In genomic region chr9:43729450-43730266, GRCm38 (mm10) we compare ENCODE assay signal across 8 mouse cellular contexts. TPM values are rescaled to one million over a fixed set of nuclear protein-coding genes. Genes with fewer than 3 reads are reported as not detected.
DNase-seq lines count a peak whose midpoint lies in the region; ATAC-seq and TF ChIP-seq lines count a peak whose summit lies in the region.

No protein-coding gene starts in this region.

- peaks cover 8% of the 10 kb centered on the region; the same call in 1 of the 2 replicates for H3K27me3 ChIP-seq in forebrain, embryonic 12.5 days
- no peaks in the 10 kb centered on the region for H3K27me3 ChIP-seq in forebrain, postnatal 0 days (ENCODE audit: insufficient read depth, low read length)
- H3K27me3 ChIP-seq in neural tube, embryonic 12.5 days (replicated peaks), result peaks cover 4% of the 10 kb centered on the region; the same call in 1 of the 2 replicates
- H3K27me3 ChIP-seq in small intestine, adult 2 months (ENCODE audit: control insufficient read depth, insufficient read depth, low read length), result no peaks in the 10 kb centered on the region

- H3K4me3 ChIP-seq in forebrain, embryonic 12.5 days (replicated peaks), result no peak overlapping the region
- H3K4me3 ChIP-seq in forebrain, postnatal 0 days (ENCODE audit: low read depth, low read length), result no peak overlapping the region
- H3K4me3 ChIP-seq in neural tube, embryonic 12.5 days, result no peak overlapping the region
- H3K4me3 ChIP-seq in small intestine, adult 2 months (ENCODE audit: low read depth, low read length), result no peak overlapping the region

- H3K9me3 ChIP-seq in forebrain, embryonic 12.5 days, result no peaks in the 10 kb centered on the region
- H3K9me3 ChIP-seq in forebrain, postnatal 0 days (ENCODE audit: low read length), result no peaks in the 10 kb centered on the region
- no peaks in the 10 kb centered on the region for H3K9me3 ChIP-seq in neural tube, embryonic 12.5 days

- no peak overlapping the region; the same call in 1 of the 2 replicates for H3K27ac ChIP-seq in forebrain, embryonic 12.5 days
- H3K27ac ChIP-seq in forebrain, postnatal 0 days (ENCODE audit: low read depth, low read length), result no peak overlapping the region
- H3K27ac ChIP-seq in neural tube, embryonic 12.5 days, result no peak overlapping the region
- H3K27ac ChIP-seq in small intestine, adult 2 months (ENCODE audit: insufficient read depth, low read depth, low read length), result peak overlapping the region; percentile 23; the same call in 1 of the 2 replicates

- 0 out of 2 replicates have a peak overlapping the region, but pooled peaks have one; percentile 5 for H3K9ac ChIP-seq in forebrain, embryonic 12.5 days
- no peak overlapping the region for H3K9ac ChIP-seq in forebrain, postnatal 0 days
- no peak overlapping the region for H3K9ac ChIP-seq in neural tube, embryonic 12.5 days

- WGBS in forebrain, embryonic 12.5 days, result 17% methylated on average over 10 of the region's 10 CpGs
- WGBS in forebrain, postnatal 0 days, result 18% methylated on average over 10 of the region's 10 CpGs
- 13% methylated on average over 10 of the region's 10 CpGs for WGBS in neural tube, embryonic 12.5 days
- 9% methylated on average over 10 of the region's 10 CpGs for WGBS in small intestine, adult 2 months

- H3K36me3 ChIP-seq in forebrain, embryonic 12.5 days (replicated peaks), result no peaks in the 10 kb centered on the region
- H3K36me3 ChIP-seq in forebrain, postnatal 0 days (ENCODE audit: insufficient read depth), result no peaks in the 10 kb centered on the region
- no peaks in the 10 kb centered on the region for H3K36me3 ChIP-seq in neural tube, embryonic 12.5 days
- H3K36me3 ChIP-seq in small intestine, adult 2 months (ENCODE audit: control insufficient read depth, insufficient read depth, low read length), result no peaks in the 10 kb centered on the region

- no peak for TF ChIP-seq POLR2A in small intestine, adult 2 months (IDR thresholded peaks at IDR 0.05; ENCODE audit: low read depth, low read length)

- TF ChIP-seq CTCF in forebrain, postnatal 0 days (IDR thresholded peaks at IDR 0.05; ENCODE audit: low read depth), result no peak
- TF ChIP-seq CTCF in small intestine, adult 2 months (IDR thresholded peaks at IDR 0.05; ENCODE audit: extremely low read depth, insufficient read length, insufficient replicate concordance, low read depth, low read length), result no peak

- no peak overlapping the region; the same call in 1 of the 2 replicates for H3K4me2 ChIP-seq in forebrain, embryonic 12.5 days
- H3K4me2 ChIP-seq in forebrain, postnatal 0 days (ENCODE audit: low read depth), result no peak overlapping the region
- H3K4me2 ChIP-seq in neural tube, embryonic 12.5 days (replicated peaks), result peak overlapping the region; percentile 18; the same call in 1 of the 2 replicates

- DNase-seq in forebrain, postnatal 0 days, result no peak
- DNase-seq in neural tube, embryonic 10.5 days (ENCODE audit: extremely low spot score, low spot score), result no peak
- DNase-seq in kidney, postnatal 4 days, result peak; percentile 44 to 59
- no peak for DNase-seq in left cerebral cortex, adult 9 months (ENCODE audit: low spot score in 2 of 2)
- DNase-seq in cerebellum, adult 8-10 months, result no peak

- peaks cover 34% of the 10 kb centered on the region for H3K4me1 ChIP-seq in forebrain, embryonic 12.5 days
- H3K4me1 ChIP-seq in forebrain, postnatal 0 days (ENCODE audit: insufficient read depth), result 0 out of 2 replicates have a peak, but pooled peaks cover 11% of the 10 kb centered on the region
- peaks cover 18% of the 10 kb centered on the region for H3K4me1 ChIP-seq in neural tube, embryonic 12.5 days
- H3K4me1 ChIP-seq in small intestine, adult 2 months (ENCODE audit: control insufficient read depth, insufficient read depth, insufficient read length, low read length), result peaks cover 46% of the 10 kb centered on the region

- 0 out of 2 replicates have a peak, but pooled peaks have one; percentile 27 for ATAC-seq in forebrain, embryonic 12.5 days (ENCODE audit: low FRiP score)
- no peak for ATAC-seq in forebrain, postnatal 0 days
- ATAC-seq in neural tube, embryonic 12.5 days (ENCODE audit: low FRiP score, low read depth), result peak; percentile 11; the same call in 1 of the 2 replicates

RNA-seq across cellular contexts. Expression of gene Nectin1, which starts 14.1 kb away (rescaled TPM):
- polyA plus RNA-seq in forebrain, embryonic 12.5 days (2016; fragmentation: Nextera tagmentation; extraction: Ambion mirVana), result 11.4 and 12.1 TPM in 2 replicates
- 29.5 and 43.7 TPM in 2 replicates for total RNA-seq in forebrain, postnatal 0 days (2014; rRNA removed)
- polyA plus RNA-seq in forebrain, postnatal 0 days (2015; fragmentation: Nextera tagmentation; extraction: Ambion mirVana), result 7.2 and 11.8 TPM in 2 replicates
- 15.2 and 15.5 TPM in 2 replicates for polyA plus RNA-seq in neural tube, embryonic 12.5 days (2016; fragmentation: Nextera tagmentation; extraction: Ambion mirVana)
- 8.6 and 15.3 TPM in 2 replicates for polyA plus RNA-seq in small intestine, adult 2 months (2012; rRNA removed)

Comparison
In these comparisons a context has a peak if more than half of its experiments do, and no peak if none do; other contexts are left out.
1. DNase-seq: peak in kidney, postnatal 4 days (2 of 2); none in forebrain, postnatal 0 days (single experiment), neural tube, embryonic 10.5 days (single experiment), left cerebral cortex, adult 9 months (0 of 2) and cerebellum, adult 8-10 months (single experiment).